Mouse (Mus musculus) spleen, embryonic (tissue): Measurements from ENCODE around the gene Gm20878.
"Not testable (repeated sequence)": the region's sequence is repeated elsewhere in the genome, so short reads cannot be mapped to it uniquely, and the experiment has no call there.

Experiments
- CTCF ChIA-PET: fragments of 350-600 bp; sonication (Branson Sonifier 250); formaldehyde crosslinking; loops from one replicate; lab custom pipeline; 2022; lab: Charles Lee

Gm20878 gene

DNA sequence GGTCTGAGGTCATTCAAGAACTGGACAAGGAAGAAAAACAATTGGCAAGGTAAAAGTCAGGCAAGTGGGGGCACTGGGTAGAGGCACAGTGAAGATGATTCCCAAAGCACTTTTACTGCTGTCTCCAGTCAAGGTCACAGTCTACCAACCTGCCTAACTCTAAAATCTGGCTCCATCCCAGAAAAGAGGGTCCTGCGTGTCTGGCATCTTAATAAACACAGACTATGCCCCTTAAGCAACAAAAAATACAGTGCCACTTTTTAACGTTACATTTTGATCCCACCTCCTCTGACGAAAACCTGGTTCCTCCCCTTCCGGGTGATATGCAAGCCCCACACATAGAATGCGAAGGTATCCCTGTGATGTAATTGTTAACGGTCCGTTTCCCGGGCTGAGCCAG, at the start of gene Gm20878:
Gene Gm20878 (plus strand): TSS at position 301 of the 400 bp plus-strand sequence.
- CTCF ChIA-PET = not testable (repeated sequence)

DNA sequence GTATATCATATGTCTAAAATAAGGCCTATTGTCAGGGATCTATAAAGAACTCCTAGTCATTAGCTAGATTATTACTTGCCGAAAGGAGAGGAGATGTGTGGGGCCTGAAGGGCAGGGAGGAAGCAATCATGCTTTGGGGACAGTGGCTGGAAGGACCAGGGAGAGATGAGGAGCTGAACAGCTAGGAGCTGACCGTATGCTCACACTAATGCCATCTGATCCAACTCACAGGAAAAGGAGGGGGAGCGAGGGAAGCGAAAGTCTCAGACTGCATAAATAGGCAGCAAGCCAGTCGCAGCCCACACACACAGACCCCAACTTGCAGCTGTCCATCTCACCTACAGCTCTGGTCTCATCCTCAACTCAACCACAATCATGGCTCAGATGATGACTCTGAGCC, 38.1 kb upstream of the Gm20878 start, which contains the start of gene Gm21541:
Gene Gm21541 (plus strand): TSS at position 301 of the 400 bp plus-strand sequence.
- CTCF ChIA-PET = not testable (repeated sequence)

DNA sequence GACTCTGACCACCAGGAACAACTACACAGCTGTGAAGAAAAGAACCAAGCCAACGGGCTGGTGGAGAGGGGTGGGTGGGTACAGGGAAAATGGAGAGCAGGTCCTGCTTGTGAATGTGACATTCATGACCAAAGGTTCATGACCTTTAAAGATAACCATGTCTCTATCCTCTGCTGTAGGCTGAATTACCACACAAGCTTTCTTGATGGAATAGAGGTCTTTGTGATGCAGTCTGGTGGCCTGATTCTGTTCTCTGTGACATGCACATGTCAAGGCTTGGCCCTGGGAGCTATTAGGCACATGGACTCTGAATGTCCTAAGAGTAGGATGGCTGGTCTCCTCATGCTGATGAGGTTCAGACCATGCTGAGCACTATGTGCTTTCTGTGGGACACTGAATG, 24.4 kb downstream of the Gm20878 start, which contains the start of gene Fam205a4:
Gene Fam205a4 (plus strand): TSS at position 301 of the 400 bp plus-strand sequence.
- CTCF ChIA-PET = not testable (repeated sequence)
